Mouse (Mus musculus) embryonic fibroblast, embryonic 13.5 days (primary cell): ENCODE data around the gene Aifm1. TPM values are rescaled to one million over a fixed set of nuclear protein-coding genes. Genes with fewer than 3 reads are reported as not detected.
"Not testable (repeated sequence)": the region's sequence is repeated elsewhere in the genome, so short reads cannot be mapped to it uniquely, and the experiment has no call there.

ENCODE experiments used
- H3K27ac ChIP-seq: 2 replicates; pipeline ENCODE4 v1.5.1; 2012; ENCODE audit warnings: low read length, control low read depth, inconsistent platforms; ENCODE audit not compliant: insufficient read depth
- H3K4me1 ChIP-seq: 2 replicates; pipeline ENCODE4 v1.6.1; 2011; ENCODE audit warnings: low read length; ENCODE audit not compliant: control insufficient read depth, insufficient read depth
- H3K4me3 ChIP-seq: 2 replicates; pipeline ENCODE4 v1.5.1; 2011; ENCODE audit warnings: mild to moderate bottlenecking, control low read depth, low read length; ENCODE audit not compliant: insufficient read depth
- CTCF ChIP-seq: IDR thresholded peaks from 2 replicates; pipeline ENCODE4 v1.5.1; 2011; ENCODE audit warnings: mild to moderate bottlenecking, control low read depth, low read length, moderate library complexity, borderline replicate concordance; ENCODE audit not compliant: insufficient read depth
- POLR2A ChIP-seq: IDR thresholded peaks from 2 replicates; pipeline ENCODE4 v1.6.1; 2011; ENCODE audit warnings: low read depth, mild to moderate bottlenecking, control low read depth, low read length, moderate library complexity
- polyA plus RNA-seq: library from polyadenylated mRNA; stranded (reverse); fragments of >200 nt; gene quantifications from 2 replicates; pipeline ENCODE4 v1.2.4, GENCODE M21; 2011; ENCODE audit warnings: low read depth; ENCODE audit not compliant: missing spikeins, insufficient read length

Aifm1 gene
- polyA plus RNA-seq, 1 experiment = 32.0 TPM

- Histone ChIP-seq H3K27ac (no peak overlapping the region), H3K4me3 (no peak overlapping the region), H3K4me1 (peaks cover 9% of the 10 kb centered on the region; the same call in 1 of the 2 replicates)
- TF ChIP-seq CTCF (no peak), POLR2A (no peak)
Measured at GRCm38 (mm10) chrX:48449646-48450045, 63.7 kb downstream of the Aifm1 start.

- peaks cover 1% of the 10 kb centered on the region; the same call in 1 of the 2 replicates for H3K4me1 ChIP-seq
- H3K27ac ChIP-seq = no peak overlapping the region
- TF ChIP-seq CTCF (no peak), POLR2A (no peak)
- H3K4me3 ChIP-seq = no peak overlapping the region
Measured at GRCm38 (mm10) chrX:48444677-48445076, 68.7 kb downstream of the Aifm1 start.

DNA sequence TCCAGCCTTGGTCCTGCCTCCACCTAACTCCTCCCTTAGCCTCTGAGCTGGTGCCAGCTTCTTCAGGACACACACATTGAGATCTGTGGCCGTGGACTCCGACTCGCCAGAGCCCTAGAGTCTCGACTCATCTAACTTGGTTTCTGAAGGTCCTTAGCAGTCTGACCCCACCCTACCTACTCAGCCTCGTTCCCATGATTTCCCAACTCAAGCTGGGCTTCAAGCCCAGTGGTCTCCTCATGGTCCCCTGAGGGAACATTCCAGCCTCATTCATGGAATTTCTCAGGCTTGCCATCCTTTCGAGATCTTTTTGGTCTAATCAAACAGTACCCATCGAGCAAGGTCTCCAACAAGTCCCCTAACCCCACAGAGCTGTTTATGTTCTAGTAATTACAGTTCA lies 71.4 kb downstream of the Aifm1 start:
- no peak overlapping the region for H3K4me3 ChIP-seq
- peak overlapping the region; percentile 47 for H3K27ac ChIP-seq
- no peak for TF ChIP-seq CTCF
- no peaks in the 10 kb centered on the region; the same call in 1 of the 2 replicates for H3K4me1 ChIP-seq

- TF ChIP-seq POLR2A = no peak
- TF ChIP-seq CTCF = no peak
- no peaks in the 10 kb centered on the region; the same call in 1 of the 2 replicates for H3K4me1 ChIP-seq
Measured at GRCm38 (mm10) chrX:48441548-48441947, 71.8 kb downstream of the Aifm1 start.

GRCm38 (mm10) chrX:48439036-48439435 lies 74.3 kb downstream of the Aifm1 start:
- TF ChIP-seq CTCF (no peak), POLR2A (no peak)
- Histone ChIP-seq H3K4me3 (no peak overlapping the region), H3K4me1 (no peaks in the 10 kb centered on the region; the same call in none of the 2 replicates), H3K27ac (no peak overlapping the region)

More at GRCm38 (mm10) chrX:48441548-48441947, 71.8 kb downstream of the Aifm1 start:
- Histone ChIP-seq H3K4me3 (no peak overlapping the region), H3K27ac (no peak overlapping the region)

- not testable (repeated sequence) for H3K4me1 ChIP-seq, H3K27ac ChIP-seq, H3K4me3 ChIP-seq
Measured at GRCm38 (mm10) chrX:48436082-48436481, 77.3 kb downstream of the Aifm1 start.

DNA sequence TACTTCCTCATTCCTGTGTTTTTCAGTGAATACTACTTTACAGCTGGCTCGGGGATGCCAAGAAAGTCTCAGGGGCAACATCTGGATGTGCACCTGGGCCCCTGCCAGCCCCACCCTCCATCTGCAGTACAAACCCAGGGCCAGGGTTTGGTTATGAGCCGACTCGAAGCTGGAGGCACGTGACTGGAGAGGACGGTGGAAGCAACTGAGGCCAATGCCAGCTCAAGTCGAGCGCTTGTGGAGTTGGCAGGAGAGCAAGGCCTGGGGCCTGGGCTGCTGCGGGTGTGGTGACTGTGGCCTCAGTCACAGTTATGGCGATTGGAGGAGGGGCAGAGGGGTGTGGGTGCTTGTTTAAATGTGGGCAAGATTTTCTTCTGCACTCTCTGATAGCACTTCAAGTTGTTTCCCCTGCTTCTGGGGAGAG lies 77.9 kb downstream of the Aifm1 start:
- no peak for TF ChIP-seq CTCF
- no peak for TF ChIP-seq POLR2A
- Histone ChIP-seq H3K4me1 (no peaks in the 10 kb centered on the region; the same call in 1 of the 2 replicates), H3K27ac (no peak overlapping the region), H3K4me3 (no peak overlapping the region)

GRCm38 (mm10) chrX:48434251-48434650 lies 79.1 kb downstream of the Aifm1 start:
- no peak overlapping the region for H3K4me3 ChIP-seq
- no peak overlapping the region for H3K27ac ChIP-seq
- H3K4me1 ChIP-seq = no peaks in the 10 kb centered on the region; the same call in 1 of the 2 replicates
- TF ChIP-seq CTCF (no peak), POLR2A (no peak)

DNA sequence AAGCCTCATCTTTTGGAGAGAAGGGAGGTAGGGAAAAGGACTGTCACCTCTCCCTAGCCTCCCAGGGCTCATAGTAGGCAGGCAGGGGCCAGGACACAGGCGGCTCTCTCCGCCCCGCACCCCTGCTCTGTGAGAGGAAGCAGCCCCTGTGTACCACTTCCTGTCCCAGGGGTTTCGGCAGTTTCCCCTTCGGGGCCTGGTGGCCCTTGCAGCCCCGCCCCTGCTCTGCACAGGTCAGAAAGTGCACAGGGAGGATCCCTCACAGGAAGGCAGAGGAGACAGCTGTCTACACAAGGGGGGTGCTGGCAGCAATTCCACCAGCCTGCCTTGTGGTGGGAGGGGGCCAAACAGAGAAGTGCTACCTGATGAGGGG lies 79.8 kb downstream of the Aifm1 start:
- no peak for TF ChIP-seq CTCF
- TF ChIP-seq POLR2A = no peak
- Histone ChIP-seq H3K4me3 (no peak overlapping the region), H3K27ac (no peak overlapping the region), H3K4me1 (no peaks in the 10 kb centered on the region; the same call in 1 of the 2 replicates)

GRCm38 (mm10) chrX:48432599-48433526 lies 80.5 kb downstream of the Aifm1 start:
- H3K27ac ChIP-seq = no peak overlapping the region
- no peak overlapping the region for H3K4me3 ChIP-seq
- TF ChIP-seq POLR2A = no peak
- TF ChIP-seq CTCF = no peak
- peaks cover under 1% of the 10 kb centered on the region; the same call in 1 of the 2 replicates for H3K4me1 ChIP-seq

GRCm38 (mm10) chrX:48429538-48429937 lies 83.8 kb downstream of the Aifm1 start:
- Histone ChIP-seq H3K4me1 (peaks cover 13% of the 10 kb centered on the region), H3K4me3 (no peak overlapping the region), H3K27ac (no peak overlapping the region)
- TF ChIP-seq CTCF (no peak), POLR2A (no peak)
